Mouse (Mus musculus): ENCODE data around the gene Abcd3. TPM values are rescaled to one million over a fixed set of nuclear protein-coding genes. Genes with fewer than 3 reads are reported as not detected.
"Not testable (repeated sequence)": the region's sequence is repeated elsewhere in the genome, so short reads cannot be mapped to it uniquely, and the experiment has no call there.

The Abcd3 gene
- total RNA-seq, 2 experiments from 2014 or later, result 18.2 to 20.1 TPM

DNA sequence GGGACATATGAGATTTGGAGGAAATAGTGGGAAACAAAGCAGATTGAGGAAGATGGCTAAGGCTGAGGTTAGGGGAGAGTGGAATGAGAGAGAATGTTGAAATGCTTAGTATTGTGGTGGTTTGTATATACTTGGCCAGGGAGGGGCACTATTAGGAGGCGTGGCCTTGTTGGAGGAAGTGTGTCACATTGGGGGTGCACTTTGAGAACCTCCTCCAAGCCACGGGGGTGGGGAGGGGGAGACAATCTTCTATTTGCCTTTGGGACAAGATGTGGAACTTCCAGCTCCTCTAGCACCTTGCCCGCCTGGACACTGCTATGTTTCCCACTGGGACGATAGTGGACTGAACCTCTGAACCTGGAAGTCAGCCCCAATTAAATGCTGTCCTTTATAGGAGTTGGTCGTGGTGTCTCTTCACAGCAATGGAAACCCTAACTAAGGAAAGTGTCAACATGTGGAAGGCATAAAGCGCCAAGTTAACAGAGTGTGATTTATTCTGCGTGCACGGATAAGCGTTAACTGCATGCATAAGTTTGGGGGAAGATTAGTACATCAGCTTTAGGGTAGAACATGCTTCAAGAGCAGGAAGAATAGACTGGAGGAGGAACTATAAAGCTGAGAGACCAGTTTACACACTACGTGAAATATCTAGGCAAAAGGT lies 3.8 kb upstream of the Abcd3 start:
- no peak for ATAC-seq (ENCODE audit: poor library complexity, severe bottlenecking)

DNA sequence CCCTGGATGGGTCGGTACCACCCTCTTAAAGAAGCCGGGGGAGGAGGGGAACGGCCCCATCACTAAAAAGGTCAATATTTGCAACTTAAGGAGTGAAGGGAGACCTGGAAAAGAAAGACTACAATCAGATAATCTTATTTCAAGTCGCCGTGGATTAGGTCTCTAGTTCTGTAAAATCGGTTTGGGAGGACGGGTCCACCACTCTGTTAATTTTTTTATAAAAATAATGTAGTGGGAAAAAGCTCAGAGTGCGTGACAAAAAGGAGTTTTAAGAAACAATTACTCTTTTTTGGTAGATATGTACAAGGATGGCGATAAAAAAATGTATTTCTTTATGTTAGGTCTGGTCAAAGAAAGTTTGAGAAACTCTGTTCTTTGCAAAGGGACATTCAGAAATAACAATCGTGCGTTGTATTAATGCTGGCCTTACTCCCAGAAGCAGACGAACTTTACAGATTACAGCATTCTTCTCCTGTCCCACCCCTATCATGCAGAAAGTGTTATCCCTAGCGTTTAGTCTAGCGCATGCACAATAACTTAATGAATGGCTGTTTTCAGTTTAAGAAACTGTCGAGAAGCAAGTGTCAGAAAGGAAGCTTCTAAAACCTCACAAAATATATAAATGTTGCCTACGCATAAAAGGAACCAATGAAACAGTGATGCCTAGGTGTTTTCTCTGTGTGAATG lies 590 bp upstream of the Abcd3 start:
- ATAC-seq (ENCODE audit: poor library complexity, severe bottlenecking), result no peak

DNA sequence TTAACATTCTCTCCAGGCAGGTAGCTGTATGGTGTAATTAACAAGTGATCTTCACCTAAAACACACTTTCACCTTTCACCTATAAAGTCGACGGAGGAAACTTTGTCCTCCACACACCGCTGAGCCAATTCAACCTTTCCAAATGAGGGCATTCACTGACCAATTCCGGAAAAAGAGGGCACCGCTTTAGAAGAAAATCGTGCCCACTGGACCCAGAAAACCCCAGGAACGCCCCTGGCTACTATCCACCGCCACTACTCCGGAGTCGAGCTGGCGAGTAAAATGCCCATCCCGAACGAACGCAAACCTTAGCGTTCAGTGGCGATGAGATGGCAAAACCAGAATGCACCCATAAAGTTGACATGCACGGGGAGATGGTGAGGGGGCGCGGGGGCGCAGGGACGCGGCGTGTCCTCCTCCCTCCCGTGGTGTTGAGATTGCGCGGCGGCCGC lies 663 bp downstream of the Abcd3 start:
- ATAC-seq (ENCODE audit: poor library complexity, severe bottlenecking), result peak; percentile 31; the same call in 1 of the 2 replicates

DNA sequence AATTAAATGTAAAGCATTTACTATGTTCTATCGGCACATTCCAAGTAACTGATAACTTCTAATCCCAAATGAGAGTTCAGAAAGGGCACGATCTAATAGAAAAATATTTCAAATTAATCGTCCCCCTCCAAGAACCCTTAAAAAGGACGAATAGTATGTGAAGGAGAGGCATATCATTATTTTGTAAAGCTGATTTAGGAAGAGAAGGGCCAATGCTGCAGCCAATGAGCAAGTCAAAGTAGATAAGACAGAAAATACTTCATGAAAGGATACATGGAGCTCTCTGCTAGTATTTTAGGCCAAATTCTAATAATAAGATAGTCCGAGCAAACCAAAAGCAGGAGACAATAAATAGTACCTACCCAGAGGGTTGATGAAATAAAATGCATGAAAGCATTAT lies 1.3 kb downstream of the Abcd3 start:
- ATAC-seq (ENCODE audit: poor library complexity, severe bottlenecking), result no peak

DNA sequence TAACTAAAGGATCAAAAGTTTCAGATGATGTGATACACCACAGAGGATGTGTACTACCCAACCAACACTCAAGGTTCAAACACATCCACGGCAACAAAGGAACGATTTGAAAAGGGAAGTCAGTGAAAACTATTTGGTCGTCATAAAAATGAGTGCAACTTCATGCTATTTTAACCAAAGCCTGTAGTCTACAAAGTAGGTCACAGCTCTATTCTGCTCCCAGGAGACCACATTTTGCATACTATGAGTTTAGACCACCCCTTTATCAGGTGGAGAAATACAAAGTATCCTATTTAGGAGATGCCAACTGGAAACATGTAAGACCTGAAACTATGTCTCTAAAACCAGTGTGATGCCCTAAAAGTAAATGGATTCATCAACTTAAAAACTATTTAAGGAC lies 6.9 kb downstream of the Abcd3 start:
- ATAC-seq (ENCODE audit: poor library complexity, severe bottlenecking), result no peak

DNA sequence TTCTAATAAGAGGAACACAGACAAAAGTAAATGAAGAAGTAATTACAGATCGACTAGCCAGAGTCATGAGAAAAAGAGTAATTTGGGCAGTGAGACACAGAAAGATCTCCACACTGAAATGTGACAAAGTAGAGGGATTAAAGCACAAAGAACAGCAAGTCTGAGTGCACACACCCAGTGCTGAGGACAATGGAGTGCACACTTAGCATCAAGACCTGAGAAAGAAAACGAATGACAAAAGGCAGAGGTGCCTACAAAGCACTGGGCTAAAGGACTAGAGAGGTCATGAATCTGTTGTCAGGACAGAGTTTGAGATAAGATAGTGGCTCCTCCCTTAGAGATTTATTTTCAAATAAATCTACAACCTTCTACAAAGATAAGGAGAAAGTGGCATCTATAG lies 20.9 kb downstream of the Abcd3 start:
- no peak for ATAC-seq (ENCODE audit: poor library complexity, severe bottlenecking)

DNA sequence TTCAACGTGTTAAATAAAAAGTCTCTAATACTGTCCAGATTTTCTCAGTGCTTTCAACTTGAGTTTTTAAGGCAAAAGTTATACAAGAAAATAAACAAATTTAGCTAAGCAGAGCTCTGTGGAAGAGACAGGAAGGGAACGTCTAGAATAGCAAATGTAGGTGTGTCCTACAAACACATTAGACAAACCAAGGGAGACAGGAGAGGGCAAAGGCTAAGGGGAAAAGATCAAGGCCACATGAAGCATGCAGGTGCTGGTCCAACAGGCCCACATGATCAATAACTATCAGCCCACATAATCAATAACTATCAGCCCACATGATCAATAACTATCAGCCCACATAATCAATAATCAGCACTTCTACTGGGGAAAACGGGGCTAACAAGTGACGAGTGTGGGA lies 22.9 kb downstream of the Abcd3 start:
- ATAC-seq (ENCODE audit: poor library complexity, severe bottlenecking), result no peak

DNA sequence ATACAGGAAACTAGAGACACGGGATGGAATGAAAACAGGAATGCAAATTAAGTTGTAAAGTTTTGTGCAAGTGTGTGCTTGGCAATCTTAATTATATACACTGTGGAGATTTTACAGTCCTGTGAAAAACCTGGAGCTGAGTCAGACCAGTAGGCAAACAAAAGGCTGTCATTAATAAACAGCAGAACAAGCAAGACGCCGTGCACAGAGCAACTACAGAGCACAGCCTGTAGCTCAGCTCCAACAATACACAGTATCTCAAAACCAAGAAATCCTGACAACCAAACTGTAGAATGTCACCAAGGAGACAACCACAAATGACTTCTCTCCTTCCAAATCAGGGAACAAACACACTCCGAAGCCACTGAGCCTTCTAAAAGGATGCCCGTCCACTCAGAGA lies 24.7 kb downstream of the Abcd3 start:
- no peak for ATAC-seq (ENCODE audit: poor library complexity, severe bottlenecking)

DNA sequence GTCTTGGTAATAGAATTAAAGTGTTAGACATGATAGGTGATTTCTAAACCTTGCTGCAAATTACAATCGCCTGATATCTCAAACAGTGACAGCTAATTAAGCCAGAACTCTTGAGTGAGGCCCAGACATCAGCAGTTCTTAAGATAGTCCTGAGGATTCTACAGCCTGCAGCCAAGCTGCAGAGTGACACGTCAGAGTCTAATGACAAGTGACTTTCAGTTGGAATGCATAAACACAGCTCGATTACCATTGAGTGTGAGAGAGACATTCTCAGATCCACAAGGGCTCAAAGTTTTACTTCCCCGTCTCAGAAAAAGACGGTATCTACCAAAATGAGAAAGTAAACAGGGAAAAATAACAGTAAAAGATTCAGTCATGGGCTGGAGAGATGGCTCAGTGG lies 25.3 kb downstream of the Abcd3 start:
- ATAC-seq (ENCODE audit: poor library complexity, severe bottlenecking), result no peak

DNA sequence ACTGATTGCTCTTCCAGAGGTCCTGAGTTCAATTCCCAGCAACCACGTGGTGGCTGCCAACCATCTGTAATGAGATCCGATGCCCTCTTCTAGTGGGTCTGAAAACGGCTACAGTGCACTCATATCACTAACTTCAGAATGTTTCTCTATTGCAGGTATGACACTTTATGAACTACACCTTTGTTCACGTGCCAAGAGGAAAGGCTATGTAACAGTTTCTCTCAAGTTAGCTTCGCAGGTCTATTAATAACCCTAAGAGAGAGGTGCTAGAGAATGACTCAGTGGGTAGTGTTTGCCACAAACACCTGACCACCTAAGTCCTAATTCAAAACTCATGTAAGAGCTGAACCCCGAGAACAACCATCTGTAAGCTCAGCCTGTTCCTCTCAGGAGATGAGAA lies 32.1 kb downstream of the Abcd3 start:
- ATAC-seq (ENCODE audit: poor library complexity, severe bottlenecking), result no peak

DNA sequence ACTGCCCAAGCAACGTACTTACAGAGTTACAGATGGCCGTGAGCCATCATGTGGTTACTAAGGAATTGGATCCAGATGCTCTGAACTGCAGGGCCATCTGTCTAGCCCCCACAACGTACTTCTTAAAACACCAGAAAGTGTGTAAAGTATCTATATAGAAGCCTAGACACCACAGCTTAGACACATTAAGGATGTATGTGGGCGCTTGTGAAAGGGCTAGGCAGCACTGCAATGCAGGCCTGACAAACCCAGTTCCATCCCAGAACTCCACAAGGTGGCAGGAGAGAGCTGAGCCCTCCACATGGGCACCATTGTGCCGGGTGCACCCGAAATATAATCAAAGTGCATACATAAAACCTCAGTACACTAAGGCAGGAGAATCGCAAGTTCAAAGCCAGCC lies 37.2 kb downstream of the Abcd3 start:
- peak; percentile 88 for ATAC-seq (ENCODE audit: poor library complexity, severe bottlenecking)

DNA sequence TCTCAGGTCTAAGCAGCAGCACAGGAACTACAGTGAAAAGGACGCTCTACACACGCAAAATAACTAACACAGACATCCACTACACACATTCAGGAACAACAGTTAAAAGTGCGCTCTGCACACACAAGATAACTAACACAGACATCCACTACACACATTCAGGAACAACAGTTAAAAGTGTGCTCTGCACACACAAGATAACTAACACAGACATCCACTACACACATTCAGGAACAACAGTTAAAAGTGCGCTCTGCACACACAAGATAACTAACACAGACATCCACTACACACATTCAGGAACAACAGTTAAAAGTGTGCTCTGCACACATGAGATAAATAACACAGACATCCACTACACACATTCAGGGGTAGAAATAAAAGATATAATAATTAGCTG lies 41.8 kb downstream of the Abcd3 start:
- ATAC-seq (ENCODE audit: poor library complexity, severe bottlenecking), result not testable (repeated sequence)

DNA sequence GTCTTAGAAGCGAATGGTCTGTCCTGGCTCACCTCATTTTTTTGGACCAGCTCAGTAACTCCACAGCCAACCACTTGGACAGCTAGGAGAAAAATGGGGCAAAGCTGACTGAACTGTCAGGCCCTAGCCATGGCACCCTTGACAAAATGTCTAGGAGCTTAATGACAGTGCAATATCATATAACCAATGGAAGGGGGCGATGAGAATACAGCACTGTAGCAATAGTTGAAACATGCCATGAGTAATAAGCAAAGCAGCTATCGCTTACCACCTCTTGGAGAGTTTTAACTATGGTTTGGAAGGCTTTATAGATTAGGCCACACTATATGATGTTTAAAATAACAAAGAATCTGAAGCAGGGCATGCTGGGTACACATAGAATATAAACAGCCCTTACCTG lies 46.3 kb downstream of the Abcd3 start:
- ATAC-seq (ENCODE audit: poor library complexity, severe bottlenecking), result no peak

DNA sequence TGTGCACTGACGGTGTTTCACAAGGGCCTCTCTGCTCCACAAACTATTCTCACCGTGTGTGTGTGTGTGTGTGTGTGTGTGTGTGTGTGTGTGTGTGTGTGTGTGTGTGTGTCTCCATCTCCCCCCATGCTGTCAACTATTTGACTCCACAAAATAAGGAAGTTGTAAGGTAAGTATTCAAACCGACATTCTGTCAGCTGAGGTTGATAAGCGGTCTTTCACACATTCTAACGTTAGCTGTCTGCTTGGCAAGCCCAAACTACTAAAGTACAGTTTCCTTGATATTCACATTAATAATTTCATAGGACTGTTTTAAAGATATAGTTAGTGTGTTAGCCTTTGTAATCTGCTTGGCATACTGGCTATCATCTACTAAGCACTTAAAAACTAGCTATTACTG lies 48.3 kb downstream of the Abcd3 start:
- ATAC-seq (ENCODE audit: poor library complexity, severe bottlenecking), result no peak

DNA sequence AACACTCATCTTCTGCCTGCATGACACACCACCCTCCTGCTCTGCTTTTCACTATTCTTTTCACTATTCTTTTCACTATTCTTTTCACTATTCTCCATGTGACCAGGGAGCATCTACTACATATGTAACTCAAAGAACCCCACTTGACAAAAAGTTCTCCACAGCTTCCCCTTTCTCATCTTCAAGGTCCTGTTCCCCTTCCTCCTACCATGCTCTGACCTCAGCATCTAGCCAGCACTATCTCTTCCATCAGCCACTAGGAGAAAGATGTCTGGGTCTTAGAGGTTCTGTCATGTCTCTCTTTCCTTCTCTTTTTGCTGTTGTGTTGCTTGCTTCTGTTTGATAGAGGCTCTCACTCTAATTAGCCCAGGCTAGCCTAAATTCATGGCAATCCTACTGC lies 49.1 kb downstream of the Abcd3 start:
- ATAC-seq (ENCODE audit: poor library complexity, severe bottlenecking), result peak; percentile 83

DNA sequence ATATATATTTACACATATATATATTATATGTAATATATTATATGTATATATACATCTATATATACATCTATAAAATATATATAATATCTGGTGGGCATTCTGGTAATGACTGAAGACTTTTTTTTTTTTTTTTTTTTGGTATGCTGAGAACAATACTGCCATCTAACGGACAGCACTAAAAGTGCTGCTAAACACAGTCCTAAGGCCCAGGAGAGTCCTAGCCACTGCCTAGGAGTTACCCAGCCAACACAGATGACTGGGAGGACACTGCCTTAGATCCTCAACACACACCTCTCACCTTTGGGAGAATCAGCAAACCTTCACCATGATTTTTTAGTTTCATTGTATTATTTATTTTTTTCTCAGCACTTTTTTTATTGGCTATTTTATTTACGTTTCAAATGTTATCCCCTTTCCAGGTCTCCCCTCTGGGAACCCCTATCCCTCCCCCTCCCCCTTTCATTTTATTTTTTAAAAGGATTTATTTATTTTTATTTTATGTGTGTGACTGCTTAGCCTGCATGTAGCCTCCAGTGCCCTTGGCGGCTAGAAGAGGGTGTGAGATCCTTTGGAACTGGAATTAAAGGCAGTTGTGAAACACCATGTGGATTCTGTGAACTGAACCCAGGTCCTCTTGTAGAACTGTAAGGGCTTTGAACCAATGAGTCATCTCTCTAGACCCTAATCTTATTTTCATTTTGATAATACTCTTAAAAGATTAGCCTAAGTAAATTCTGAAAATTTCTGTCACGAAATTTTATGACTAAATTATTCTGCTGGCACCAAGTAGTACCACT lies 52.8 kb downstream of the Abcd3 start:
- peak; percentile 66 for ATAC-seq (ENCODE audit: poor library complexity, severe bottlenecking)

DNA sequence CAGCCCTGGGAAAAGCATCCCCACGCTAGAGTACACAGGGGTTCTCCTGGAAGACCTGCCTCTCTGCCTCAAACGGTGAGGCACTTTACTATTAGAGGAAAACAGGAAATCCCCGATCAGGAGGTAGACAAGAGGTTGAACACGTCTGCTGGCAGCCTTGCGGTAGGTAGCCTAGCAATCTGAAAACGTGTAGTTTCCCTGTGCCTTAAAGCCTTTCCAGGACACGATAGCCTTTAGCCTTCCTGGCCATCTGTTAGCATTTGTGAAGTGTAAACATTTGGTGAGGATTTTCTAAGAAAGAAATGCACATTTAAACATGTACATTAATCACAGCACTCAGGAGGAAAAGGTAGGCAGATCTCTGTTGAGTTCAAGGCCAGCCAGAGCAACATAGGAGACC lies 56.7 kb downstream of the Abcd3 start:
- ATAC-seq (ENCODE audit: poor library complexity, severe bottlenecking), result no peak

DNA sequence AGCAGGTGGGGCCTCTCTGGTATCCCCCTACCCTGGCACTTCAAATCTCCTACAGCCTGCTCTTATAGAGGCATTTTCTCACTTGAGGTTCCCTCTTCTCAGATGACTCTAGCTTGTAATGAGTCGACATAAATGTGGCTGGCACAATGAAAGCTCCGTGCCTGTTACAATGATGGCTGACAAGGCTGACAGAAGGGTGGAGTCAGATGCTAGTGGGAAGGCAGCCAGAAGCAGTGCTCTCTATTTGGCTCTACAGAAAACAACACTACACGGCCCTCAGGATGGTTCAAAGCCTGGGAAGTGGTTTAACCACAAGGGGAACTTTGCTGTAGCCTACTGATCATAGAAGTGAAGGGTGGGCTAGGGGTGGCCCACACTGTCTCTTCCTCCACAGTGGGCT lies 60.0 kb downstream of the Abcd3 start:
- no peak for ATAC-seq (ENCODE audit: poor library complexity, severe bottlenecking)

DNA sequence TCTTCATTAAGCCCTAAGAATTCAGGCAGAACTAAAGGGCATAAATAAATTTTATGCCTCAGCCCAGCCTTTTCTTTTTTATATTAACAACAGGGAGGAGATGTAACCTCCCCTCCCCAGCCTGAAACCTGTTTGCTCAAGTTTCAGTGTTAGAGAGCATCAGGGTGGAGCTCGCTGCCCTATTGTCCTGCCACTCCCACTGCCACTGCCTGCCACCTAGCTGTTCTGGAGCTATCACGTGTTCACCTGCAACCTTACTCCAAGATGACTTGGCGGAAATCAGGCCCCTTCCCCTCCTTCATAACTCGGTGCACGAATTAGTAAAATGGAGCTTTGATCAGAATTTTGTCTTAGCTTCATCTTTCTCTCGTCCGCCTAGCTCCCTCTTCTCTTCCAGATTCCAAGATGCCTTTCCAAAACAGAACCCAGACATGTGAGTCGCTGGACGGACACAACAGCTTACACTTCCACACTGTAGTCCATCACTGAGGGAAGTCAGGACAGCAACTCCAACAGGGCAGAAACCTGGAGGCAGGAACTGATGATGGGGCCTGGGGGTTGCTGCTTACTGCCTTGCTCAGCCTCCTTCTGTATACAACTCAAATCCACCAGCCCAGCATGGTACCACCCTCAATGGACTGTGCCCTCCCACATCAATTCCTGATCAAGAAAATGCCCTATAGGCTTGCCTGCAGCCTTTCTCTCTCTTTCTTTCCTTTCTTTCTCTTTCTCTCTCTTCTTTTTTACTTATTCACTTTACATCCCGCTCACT lies 60.6 kb downstream of the Abcd3 start:
- ATAC-seq (ENCODE audit: poor library complexity, severe bottlenecking), result not testable (repeated sequence)

DNA sequence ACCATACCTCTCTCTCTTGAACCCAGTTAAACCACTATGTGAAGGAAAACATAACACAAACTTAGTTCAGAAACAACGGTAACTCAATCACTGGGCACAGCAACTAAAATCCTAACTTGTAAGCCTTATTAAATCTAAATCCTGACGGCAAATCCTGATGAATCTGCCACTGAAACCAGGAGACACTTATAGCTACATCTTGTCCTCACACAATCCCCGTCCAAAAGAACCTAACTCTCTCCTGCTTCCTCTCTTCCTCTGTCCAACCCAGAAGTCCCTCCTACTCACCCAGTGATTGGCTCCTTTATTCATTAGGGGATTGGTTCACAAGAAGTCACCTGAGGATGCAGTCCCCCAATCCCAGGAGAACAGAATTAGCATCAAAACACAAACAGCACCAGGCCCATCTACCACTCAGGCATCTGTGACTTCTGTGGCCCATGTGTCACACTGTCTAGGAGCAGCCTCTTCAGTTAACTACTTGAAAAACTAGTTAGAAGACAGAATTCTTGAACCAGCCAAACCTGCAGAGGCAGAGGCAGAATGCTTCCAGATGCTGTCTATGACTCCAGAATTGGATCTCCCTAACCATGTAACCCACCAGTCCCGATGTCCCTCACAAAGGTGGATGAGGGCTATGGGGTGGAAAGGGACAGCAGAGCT lies 73.8 kb downstream of the Abcd3 start:
- not testable (repeated sequence) for ATAC-seq (ENCODE audit: poor library complexity, severe bottlenecking)

Data from megakaryocyte, adult 5-6 weeks (primary cell).